Mouse (Mus musculus): ENCODE measurements around the gene Irf2bp2. TPM values are rescaled to one million over a fixed set of nuclear protein-coding genes. Genes with fewer than 3 reads are reported as not detected.

The Irf2bp2 gene
- polyA plus RNA-seq, 1 experiment from 2014 or later = 12.1 TPM

DNA sequence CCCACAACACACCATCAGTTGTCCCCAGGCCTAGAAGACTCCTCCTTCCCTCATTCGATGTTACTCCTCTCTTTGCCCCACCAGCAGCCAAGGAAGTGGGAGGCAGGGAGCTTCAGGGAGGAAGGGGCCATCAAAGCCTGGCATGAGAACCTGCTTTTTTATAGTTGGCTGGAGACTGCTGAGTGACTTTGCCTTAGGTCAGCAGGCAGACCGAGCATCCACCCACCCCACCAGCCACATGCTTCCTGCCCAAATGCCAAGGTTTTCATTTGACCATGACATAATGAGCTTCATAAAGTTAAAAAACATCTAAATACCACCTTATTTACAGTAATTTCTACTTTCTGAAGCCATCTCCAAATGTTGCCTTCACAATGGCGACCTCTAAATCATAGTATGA lies 26.9 kb upstream of the Irf2bp2 start:
- Histone ChIP-seq H3K9me3 (ENCODE audit: low read length) (no peaks in the 10 kb centered on the region), H3K9ac (replicated peaks; ENCODE audit: low read length) (no peak overlapping the region), H3K27me3 (ENCODE audit: insufficient read depth, low read length) (no peaks in the 10 kb centered on the region), H3K4me2 (replicated peaks; ENCODE audit: low read depth, low read length) (no peak overlapping the region), H3K36me3 (ENCODE audit: insufficient read depth, low read length) (no peaks in the 10 kb centered on the region), H3K4me1 (ENCODE audit: insufficient read depth, low read length) (peaks cover 13% of the 10 kb centered on the region), H3K27ac (ENCODE audit: low read length) (no peak overlapping the region), H3K4me3 (ENCODE audit: low read length) (no peak overlapping the region)
- no peak for ATAC-seq (ENCODE audit: low FRiP score, low TSS enrichment)
- 60% methylated on average over 3 of the region's 3 CpGs for WGBS

DNA sequence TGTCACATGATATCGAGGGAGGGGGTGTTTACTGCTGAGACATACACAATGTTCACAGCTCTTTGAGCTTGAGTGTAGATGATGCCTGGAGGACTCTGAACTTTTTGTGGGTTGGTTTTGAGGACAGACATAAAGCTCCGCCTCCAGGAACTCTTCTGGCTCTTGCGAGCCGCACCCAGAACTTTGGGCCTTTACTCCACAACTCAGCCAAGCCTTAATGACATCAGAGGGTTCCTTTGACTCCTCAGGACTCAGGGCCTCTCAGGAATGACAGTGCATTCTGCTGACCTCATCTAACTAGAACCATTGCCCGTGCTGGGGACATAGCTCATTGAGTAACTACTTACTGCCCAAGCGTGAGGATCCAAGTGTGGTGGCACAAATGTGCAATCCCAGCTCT lies 25.7 kb upstream of the Irf2bp2 start:
- ATAC-seq (ENCODE audit: low FRiP score, low TSS enrichment) = no peak
- no peaks in the 10 kb centered on the region for H3K9me3 ChIP-seq (ENCODE audit: low read length)
- WGBS = 89% methylated on average over 6 of the region's 6 CpGs
- H3K4me3 ChIP-seq (ENCODE audit: low read length) = no peak overlapping the region
- H3K4me1 ChIP-seq (ENCODE audit: insufficient read depth, low read length) = peaks cover 25% of the 10 kb centered on the region
- H3K9ac ChIP-seq (replicated peaks; ENCODE audit: low read length) = no peak overlapping the region
- no peaks in the 10 kb centered on the region for H3K27me3 ChIP-seq (ENCODE audit: insufficient read depth, low read length)
- H3K4me2 ChIP-seq (replicated peaks; ENCODE audit: low read depth, low read length) = no peak overlapping the region
- H3K27ac ChIP-seq (ENCODE audit: low read length) = no peak overlapping the region
- no peaks in the 10 kb centered on the region for H3K36me3 ChIP-seq (ENCODE audit: insufficient read depth, low read length)

DNA sequence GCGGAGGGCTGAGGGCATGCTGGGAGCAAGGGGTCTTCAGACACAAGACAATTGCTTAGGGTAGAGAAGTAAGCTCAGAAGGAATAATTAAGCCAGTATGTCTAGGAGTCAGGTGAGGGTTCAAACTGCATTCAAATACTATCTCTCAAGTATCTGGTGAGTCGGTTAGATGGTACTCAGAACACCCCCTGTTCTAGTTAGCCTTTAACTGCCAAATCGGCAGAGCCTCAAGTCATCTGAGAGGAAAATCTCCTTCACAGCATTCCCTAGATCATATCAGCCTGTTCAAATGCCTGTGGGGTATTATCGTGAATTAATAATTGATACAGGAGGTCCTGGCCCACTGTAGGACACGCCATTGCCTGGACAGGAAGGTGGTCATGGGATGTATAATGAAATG lies 23.9 kb upstream of the Irf2bp2 start:
- WGBS = 81% methylated on average over 5 of the region's 5 CpGs
- Histone ChIP-seq H3K4me1 (ENCODE audit: insufficient read depth, low read length) (peaks cover 43% of the 10 kb centered on the region), H3K4me3 (ENCODE audit: low read length) (no peak overlapping the region), H3K9me3 (ENCODE audit: low read length) (no peaks in the 10 kb centered on the region), H3K9ac (replicated peaks; ENCODE audit: low read length) (no peak overlapping the region), H3K27me3 (ENCODE audit: insufficient read depth, low read length) (no peaks in the 10 kb centered on the region), H3K4me2 (replicated peaks; ENCODE audit: low read depth, low read length) (no peak overlapping the region), H3K27ac (ENCODE audit: low read length) (peak overlapping the region; percentile 96), H3K36me3 (ENCODE audit: insufficient read depth, low read length) (no peaks in the 10 kb centered on the region)
- no peak for ATAC-seq (ENCODE audit: low FRiP score, low TSS enrichment)

DNA sequence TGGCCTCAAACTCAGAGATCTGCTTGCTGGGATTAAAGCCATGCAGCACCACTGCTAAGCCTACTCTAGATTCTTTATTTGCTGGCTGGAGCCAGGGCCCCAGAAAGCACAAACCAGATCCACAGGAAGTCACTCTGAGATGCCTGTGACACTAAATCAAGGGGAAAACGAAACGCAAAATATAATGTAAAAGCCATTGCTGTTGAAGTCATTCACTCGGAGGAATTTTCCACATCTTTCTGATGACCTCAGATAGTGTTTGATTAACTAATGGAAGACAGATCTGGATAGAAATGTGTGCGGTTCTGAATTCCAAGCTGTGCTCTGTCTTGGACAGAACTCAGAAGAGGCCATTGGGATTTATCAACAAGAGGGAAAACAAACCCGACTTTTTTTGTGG lies 22.9 kb upstream of the Irf2bp2 start:
- H3K4me3 ChIP-seq (ENCODE audit: low read length) = no peak overlapping the region
- no peaks in the 10 kb centered on the region for H3K9me3 ChIP-seq (ENCODE audit: low read length)
- no peak overlapping the region for H3K9ac ChIP-seq (replicated peaks; ENCODE audit: low read length)
- H3K4me1 ChIP-seq (ENCODE audit: insufficient read depth, low read length) = peaks cover 44% of the 10 kb centered on the region
- no peaks in the 10 kb centered on the region for H3K36me3 ChIP-seq (ENCODE audit: insufficient read depth, low read length)
- H3K27me3 ChIP-seq (ENCODE audit: insufficient read depth, low read length) = no peaks in the 10 kb centered on the region
- ATAC-seq (ENCODE audit: low FRiP score, low TSS enrichment) = no peak
- no peak overlapping the region for H3K4me2 ChIP-seq (replicated peaks; ENCODE audit: low read depth, low read length)
- 49% methylated on average over 5 of the region's 5 CpGs for WGBS
- H3K27ac ChIP-seq (ENCODE audit: low read length) = peak overlapping the region; percentile 96

DNA sequence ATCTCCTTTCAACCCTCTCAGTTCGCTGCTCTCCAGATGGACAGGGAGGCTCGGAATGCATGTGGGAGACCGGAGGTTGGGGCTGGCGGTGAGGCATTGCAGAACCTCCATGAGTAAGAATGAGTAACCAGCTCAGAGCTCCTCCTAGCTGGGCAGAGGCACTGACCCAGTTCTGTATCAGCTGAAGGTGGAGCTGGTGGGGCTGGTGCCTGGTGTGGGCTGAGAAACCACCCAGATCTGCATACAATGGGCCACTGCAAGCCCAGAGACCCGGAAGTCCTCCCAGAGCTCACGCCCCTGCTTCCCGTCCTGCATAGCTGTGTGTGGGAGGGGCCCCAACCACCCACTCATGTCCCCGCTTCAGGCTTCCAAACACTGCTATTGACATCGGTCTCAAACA lies 22.0 kb upstream of the Irf2bp2 start:
- Histone ChIP-seq H3K27me3 (ENCODE audit: insufficient read depth, low read length) (no peaks in the 10 kb centered on the region), H3K9me3 (ENCODE audit: low read length) (no peaks in the 10 kb centered on the region), H3K36me3 (ENCODE audit: insufficient read depth, low read length) (no peaks in the 10 kb centered on the region), H3K4me1 (ENCODE audit: insufficient read depth, low read length) (peaks cover 44% of the 10 kb centered on the region), H3K4me3 (ENCODE audit: low read length) (no peak overlapping the region), H3K27ac (ENCODE audit: low read length) (peak overlapping the region; percentile 96), H3K4me2 (replicated peaks; ENCODE audit: low read depth, low read length) (peak overlapping the region; percentile 19; the same call in 1 of the 2 replicates), H3K9ac (replicated peaks; ENCODE audit: low read length) (no peak overlapping the region)
- WGBS = 26% methylated on average over 9 of the region's 9 CpGs
- ATAC-seq (ENCODE audit: low FRiP score, low TSS enrichment) = peak; percentile 93

DNA sequence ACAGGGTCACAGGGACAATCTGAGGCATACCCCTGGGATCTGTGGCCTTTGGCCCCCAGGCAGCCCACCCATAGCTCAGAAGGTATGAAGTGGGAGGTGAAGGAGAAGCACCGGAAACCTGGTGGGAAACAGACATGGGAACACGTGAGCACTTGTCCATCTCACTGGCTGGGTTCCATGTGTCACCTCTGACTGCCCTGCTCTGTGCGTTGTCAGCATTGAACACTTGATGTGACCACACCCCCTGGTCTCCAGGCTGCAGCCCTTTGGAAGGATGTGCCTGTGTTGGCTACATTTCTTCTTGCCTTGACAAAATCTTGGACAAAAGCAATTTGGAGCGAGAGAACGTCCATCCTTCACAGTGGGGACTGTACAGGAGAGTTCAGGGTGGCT lies 20.9 kb upstream of the Irf2bp2 start:
- H3K9ac ChIP-seq (replicated peaks; ENCODE audit: low read length) = no peak overlapping the region; the same call in 1 of the 2 replicates
- H3K9me3 ChIP-seq (ENCODE audit: low read length) = no peaks in the 10 kb centered on the region
- no peaks in the 10 kb centered on the region for H3K36me3 ChIP-seq (ENCODE audit: insufficient read depth, low read length)
- peak overlapping the region; percentile 96 for H3K27ac ChIP-seq (ENCODE audit: low read length)
- no peaks in the 10 kb centered on the region for H3K27me3 ChIP-seq (ENCODE audit: insufficient read depth, low read length)
- no peak overlapping the region for H3K4me2 ChIP-seq (replicated peaks; ENCODE audit: low read depth, low read length)
- peaks cover 50% of the 10 kb centered on the region for H3K4me1 ChIP-seq (ENCODE audit: insufficient read depth, low read length)
- ATAC-seq (ENCODE audit: low FRiP score, low TSS enrichment) = no peak
- H3K4me3 ChIP-seq (ENCODE audit: low read length) = no peak overlapping the region
- 49% methylated on average over 5 of the region's 5 CpGs for WGBS

DNA sequence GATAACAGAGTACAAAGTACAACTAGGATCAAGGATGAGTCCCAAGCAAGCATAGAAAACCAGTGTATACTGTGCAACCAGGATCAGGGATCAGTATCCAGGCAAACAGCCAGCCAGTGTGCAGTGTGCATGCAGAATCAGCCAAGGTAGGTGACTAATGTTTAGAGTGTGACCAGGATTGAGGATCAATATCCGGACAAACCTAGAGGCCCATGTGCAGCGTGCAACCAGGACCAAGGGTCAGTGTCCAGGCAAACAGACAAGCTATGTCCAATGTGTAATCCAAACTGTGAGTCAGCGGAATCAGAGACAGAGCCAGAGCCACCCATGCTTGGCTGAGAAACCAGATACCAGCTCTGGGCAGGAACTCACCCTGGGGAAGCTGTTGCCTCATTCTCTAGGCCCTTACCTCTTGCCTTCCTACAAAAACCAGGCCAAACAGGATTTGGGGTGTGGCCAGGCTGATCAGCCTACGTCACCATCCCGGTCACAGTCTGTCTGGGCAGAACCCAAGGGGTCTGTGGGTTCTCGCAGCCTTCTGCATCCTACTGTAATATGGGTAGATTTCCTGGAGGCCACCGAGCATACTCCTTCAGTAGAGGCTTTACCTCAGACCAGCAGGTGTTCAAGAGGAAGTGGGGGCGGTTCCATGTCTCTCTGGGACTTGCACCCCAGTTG lies 20.4 kb upstream of the Irf2bp2 start:
- Histone ChIP-seq H3K27me3 (ENCODE audit: insufficient read depth, low read length) (no peaks in the 10 kb centered on the region), H3K4me3 (ENCODE audit: low read length) (no peak overlapping the region), H3K9ac (replicated peaks; ENCODE audit: low read length) (no peak overlapping the region; the same call in 1 of the 2 replicates), H3K36me3 (ENCODE audit: insufficient read depth, low read length) (no peaks in the 10 kb centered on the region), H3K4me1 (ENCODE audit: insufficient read depth, low read length) (peaks cover 50% of the 10 kb centered on the region), H3K9me3 (ENCODE audit: low read length) (no peaks in the 10 kb centered on the region), H3K27ac (ENCODE audit: low read length) (peak overlapping the region; percentile 96), H3K4me2 (replicated peaks; ENCODE audit: low read depth, low read length) (no peak overlapping the region)
- 52% methylated on average over 8 of the region's 8 CpGs for WGBS
- peak; percentile 59 for ATAC-seq (ENCODE audit: low FRiP score, low TSS enrichment)

DNA sequence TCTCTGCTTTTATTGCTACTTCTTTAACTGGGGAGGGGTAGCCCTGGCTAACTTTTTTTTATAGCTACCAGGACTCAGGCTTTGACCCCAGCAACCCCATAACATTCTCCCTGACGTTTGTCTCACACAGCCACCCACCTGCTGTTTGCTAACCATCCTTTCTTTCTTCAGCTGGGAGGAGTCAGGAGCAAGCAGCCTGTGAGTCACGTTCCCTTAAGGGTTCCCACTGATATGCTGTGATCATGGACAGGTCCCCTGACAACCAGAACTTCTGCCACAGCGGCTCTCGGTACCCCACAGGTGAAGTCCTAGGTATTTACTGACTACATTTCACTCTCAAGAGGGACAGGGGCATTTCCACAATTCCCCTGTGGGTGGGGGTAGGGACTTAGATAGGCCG lies 19.4 kb upstream of the Irf2bp2 start:
- H3K9me3 ChIP-seq (ENCODE audit: low read length) = no peaks in the 10 kb centered on the region
- no peaks in the 10 kb centered on the region for H3K27me3 ChIP-seq (ENCODE audit: insufficient read depth, low read length)
- peaks cover 53% of the 10 kb centered on the region for H3K4me1 ChIP-seq (ENCODE audit: insufficient read depth, low read length)
- H3K4me2 ChIP-seq (replicated peaks; ENCODE audit: low read depth, low read length) = no peak overlapping the region
- no peak overlapping the region for H3K9ac ChIP-seq (replicated peaks; ENCODE audit: low read length)
- H3K27ac ChIP-seq (ENCODE audit: low read length) = no peak overlapping the region
- 66% methylated on average over 5 of the region's 5 CpGs for WGBS
- ATAC-seq (ENCODE audit: low FRiP score, low TSS enrichment) = no peak
- H3K4me3 ChIP-seq (ENCODE audit: low read length) = no peak overlapping the region
- H3K36me3 ChIP-seq (ENCODE audit: insufficient read depth, low read length) = no peaks in the 10 kb centered on the region

DNA sequence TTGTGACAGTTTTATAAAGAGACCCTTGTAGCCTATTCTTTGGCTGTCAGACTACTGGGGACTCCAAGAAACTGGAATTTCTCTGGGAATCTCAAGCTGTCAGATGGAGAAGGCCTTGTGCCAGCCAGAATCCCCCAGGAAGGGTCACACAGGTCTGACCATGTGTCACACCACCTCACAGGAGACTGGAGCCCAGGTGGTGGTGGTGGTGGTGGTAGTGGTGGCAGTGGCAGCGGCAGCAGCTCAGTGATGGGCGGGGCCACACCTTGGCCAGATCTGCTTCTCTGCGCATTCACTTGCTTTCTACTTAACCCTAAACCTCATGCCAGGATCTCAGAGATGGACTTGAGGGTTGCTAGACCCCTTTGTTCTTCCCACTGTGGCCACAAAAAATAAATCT lies 19.0 kb upstream of the Irf2bp2 start:
- ATAC-seq (ENCODE audit: low FRiP score, low TSS enrichment) = no peak
- Histone ChIP-seq H3K4me1 (ENCODE audit: insufficient read depth, low read length) (peaks cover 53% of the 10 kb centered on the region), H3K9me3 (ENCODE audit: low read length) (no peaks in the 10 kb centered on the region), H3K27me3 (ENCODE audit: insufficient read depth, low read length) (no peaks in the 10 kb centered on the region), H3K27ac (ENCODE audit: low read length) (no peak overlapping the region), H3K36me3 (ENCODE audit: insufficient read depth, low read length) (no peaks in the 10 kb centered on the region), H3K4me2 (replicated peaks; ENCODE audit: low read depth, low read length) (no peak overlapping the region), H3K9ac (replicated peaks; ENCODE audit: low read length) (no peak overlapping the region), H3K4me3 (ENCODE audit: low read length) (no peak overlapping the region)
- WGBS = 83% methylated on average over 3 of the region's 3 CpGs

DNA sequence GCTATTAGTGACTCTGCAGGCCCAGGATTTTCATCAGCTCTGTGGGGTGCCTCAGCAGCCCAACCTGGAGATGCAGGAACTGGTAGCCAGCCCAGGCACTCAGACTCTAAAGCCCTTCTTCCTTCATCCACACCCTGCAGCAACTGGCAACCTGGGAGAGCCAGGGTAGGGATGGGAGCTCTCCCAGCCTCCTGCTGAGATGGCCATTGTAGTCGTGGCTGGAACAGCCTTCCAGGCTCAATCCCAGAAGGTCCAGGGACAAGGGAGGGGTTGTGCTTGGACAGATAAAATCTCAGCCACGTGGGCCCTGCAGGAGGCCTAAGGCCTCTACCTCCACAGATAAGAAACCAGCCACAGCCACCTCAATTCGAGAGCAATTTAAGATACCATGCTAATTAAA lies 16.9 kb upstream of the Irf2bp2 start:
- Histone ChIP-seq H3K9me3 (ENCODE audit: low read length) (no peaks in the 10 kb centered on the region), H3K4me2 (replicated peaks; ENCODE audit: low read depth, low read length) (no peak overlapping the region), H3K9ac (replicated peaks; ENCODE audit: low read length) (no peak overlapping the region), H3K4me3 (ENCODE audit: low read length) (no peak overlapping the region), H3K27ac (ENCODE audit: low read length) (peak overlapping the region; percentile 2; the same call in 1 of the 2 replicates), H3K4me1 (ENCODE audit: insufficient read depth, low read length) (peaks cover 43% of the 10 kb centered on the region), H3K36me3 (ENCODE audit: insufficient read depth, low read length) (no peaks in the 10 kb centered on the region), H3K27me3 (ENCODE audit: insufficient read depth, low read length) (no peaks in the 10 kb centered on the region)
- WGBS = 14% methylated on average over 3 of the region's 3 CpGs
- 0 out of 2 replicates have a peak, but pooled peaks have one; percentile 11 for ATAC-seq (ENCODE audit: low FRiP score, low TSS enrichment)

All from kidney, embryonic 16.5 days (tissue).